Mouse (Mus musculus) heart, adult 2 months (tissue): ENCODE measurements around the gene Dnajc1.

Experiments
- CTCF ChIP-seq: fragments of 200-600 bp; IDR thresholded peaks from 2 replicates; pipeline ENCODE4 v1.8.1; 2022; ENCODE audit warnings: antibody characterized with exemption, mild to moderate bottlenecking, moderate library complexity
- EP300 ChIP-seq: fragments of 200-500 bp; IDR thresholded peaks from 2 replicates; pipeline ENCODE4 v1.6.1; 2011; ENCODE audit warnings: low read depth, low read length, control low read depth; ENCODE audit not compliant: insufficient read depth
- POLR2A ChIP-seq: fragments of 200-500 bp; IDR thresholded peaks from 2 replicates; pipeline ENCODE4 v1.6.1; 2011; ENCODE audit warnings: mild to moderate bottlenecking, low read depth, low read length, control low read depth; ENCODE audit not compliant: insufficient read depth

GRCm38 (mm10) chr2:18441871-18442270 is 49.2 kb upstream of the Dnajc1 start:
- TF ChIP-seq CTCF: no peak
- TF ChIP-seq EP300: no peak
- TF ChIP-seq POLR2A: no peak
